Mouse (Mus musculus) CH12.LX (cell line): ENCODE results near the gene Mbd6.
A peak's percentile ranks its signal among the peaks of the same experiment; 100 is the strongest.

Source experiments
- CTCF ChIP-seq, 2 experiments: IDR thresholded peaks in 1 of 2; conservative IDR thresholded peaks in 1 of 2; 2 replicates each; pipeline ENCODE4 v1.5.1; 2011 to 2012; ENCODE audit warnings: low read depth in 2 of 2, low read length in 2 of 2, improper control_type of control experiment in 1 of 2, inconsistent platforms in 1 of 2, mild to moderate bottlenecking in 1 of 2, moderate library complexity in 1 of 2
- EP300 ChIP-seq: IDR thresholded peaks from 2 replicates; pipeline ENCODE4 v1.6.1; 2011; ENCODE audit warnings: low read length, improper control_type of control experiment
- ETS1 ChIP-seq: conservative IDR thresholded peaks from 2 replicates; pipeline ENCODE4 v1.6.1; 2012; ENCODE audit warnings: low read depth, mild to moderate bottlenecking, inconsistent platforms, low read length, improper control_type of control experiment, moderate library complexity
- IRF4 ChIP-seq: IDR thresholded peaks from 2 replicates; pipeline ENCODE4 v1.6.1; 2014; ENCODE audit warnings: low read depth, mild to moderate bottlenecking, inconsistent platforms, low read length, improper control_type of control experiment
- MAFK ChIP-seq: IDR thresholded peaks from 2 replicates; pipeline ENCODE4 v1.6.1; 2011; ENCODE audit warnings: low read length, improper control_type of control experiment; ENCODE audit not compliant: insufficient replicate concordance
- PAX5 ChIP-seq: IDR thresholded peaks from 2 replicates; pipeline ENCODE4 v1.6.1; 2012; ENCODE audit warnings: low read length, inconsistent platforms, mixed read lengths
- POLR2A ChIP-seq: IDR thresholded peaks from 2 replicates; pipeline ENCODE4 v1.6.1; 2011; ENCODE audit warnings: low read depth, mild to moderate bottlenecking, improper control_type of control experiment, low read length
- POLR2AphosphoS2 ChIP-seq: IDR thresholded peaks from 2 replicates; pipeline ENCODE4 v1.6.1; 2011; ENCODE audit warnings: low read depth, low read length, improper control_type of control experiment
- USF2 ChIP-seq: conservative IDR thresholded peaks from 2 replicates; pipeline ENCODE4 v1.6.1; 2011; ENCODE audit warnings: low read depth, low read length, improper control_type of control experiment

- no peak for TF ChIP-seq POLR2A
- TF ChIP-seq EP300 = no peak
- TF ChIP-seq IRF4 = peak; percentile 21; the same call in 1 of the 2 replicates
- peak; percentile 44 to 72; a peak in 3 of 4 replicates for TF ChIP-seq CTCF (conservative IDR thresholded peaks at IDR 0.05 in 1 of 2, IDR thresholded peaks at IDR 0.05 in 1 of 2; ENCODE audit: low read depth in 2 of 2, low read length in 2 of 2)
- no peak for TF ChIP-seq POLR2AphosphoS2
- no peak for TF ChIP-seq MAFK
- TF ChIP-seq USF2 = no peak
- TF ChIP-seq ETS1 = no peak
- no peak for TF ChIP-seq PAX5
These were observed 35.7 kb upstream of the Mbd6 start for GRCm38 (mm10) chr10:127324495-127324894.
